Mouse (Mus musculus): ENCODE results near the gene Cfap77. TPM values are rescaled to one million over a fixed set of nuclear protein-coding genes. Genes with fewer than 3 reads are reported as not detected.

The Cfap77 gene
- polyA plus RNA-seq, 2 experiments, result 0.29 to 0.88 TPM

DNA sequence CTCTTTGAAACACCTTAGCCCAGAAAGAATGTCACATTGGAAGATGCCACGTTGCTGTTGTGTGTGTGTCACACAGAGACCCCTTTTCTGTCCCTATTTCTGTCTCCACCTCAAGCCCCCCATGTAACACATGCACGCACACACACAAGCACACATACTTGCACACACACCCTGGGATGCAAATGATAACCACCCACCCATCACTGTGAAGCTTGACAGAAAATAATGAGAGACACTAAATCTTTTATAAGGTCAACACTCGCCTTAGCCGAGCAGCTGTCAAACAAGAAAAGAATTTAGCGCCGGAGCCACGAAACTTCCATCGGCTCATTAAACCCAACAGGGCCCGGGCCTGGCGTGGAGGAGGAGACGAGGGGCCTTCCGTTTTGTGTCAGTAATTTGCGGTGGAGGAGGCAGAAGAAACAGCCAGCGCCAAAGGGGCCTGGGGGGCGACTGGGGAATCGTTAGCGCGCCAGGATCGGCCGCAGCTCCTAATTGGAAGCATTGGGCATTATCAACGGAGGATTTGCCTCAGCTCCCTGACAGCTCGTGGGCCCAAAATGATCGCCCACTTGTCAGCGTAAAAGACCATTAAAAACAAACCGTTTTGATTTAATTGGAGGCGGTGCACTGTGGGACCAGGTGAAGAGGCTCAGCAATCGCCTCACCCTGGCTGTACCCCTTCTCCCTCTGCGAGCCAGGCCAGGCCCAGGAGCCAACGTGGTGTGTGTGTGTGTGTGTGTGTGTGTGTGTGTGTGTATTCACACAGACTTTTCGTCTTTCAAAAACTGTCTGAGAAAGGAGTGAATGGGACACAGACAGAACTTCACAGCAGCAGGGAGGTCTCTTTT, 111.0 kb downstream of the Cfap77 start:
- ATAC-seq (ENCODE audit: low FRiP score, low read depth), result no peak
- H3K4me1 ChIP-seq (ENCODE audit: control insufficient read depth, insufficient read depth, low read length), result peaks cover 7% of the 10 kb centered on the region; the same call in 1 of the 2 replicates
- peak overlapping the region; percentile 11; the same call in 1 of the 2 replicates for H3K4me2 ChIP-seq (replicated peaks; ENCODE audit: low read depth, low read length, severe bottlenecking)
- H3K27ac ChIP-seq (replicated peaks; ENCODE audit: low read depth, low read length), result no peak overlapping the region
- no peak for DNase-seq (ENCODE audit: low spot score)
- H3K9ac ChIP-seq (ENCODE audit: low read depth, low read length, severe bottlenecking), result 0 out of 2 replicates have a peak overlapping the region, but pooled peaks have one; percentile 16
- WGBS, result 14% methylated on average over 30 of the region's 30 CpGs
- no peaks in the 10 kb centered on the region for H3K36me3 ChIP-seq (ENCODE audit: control insufficient read depth, insufficient read depth, low read length)
- H3K9me3 ChIP-seq (ENCODE audit: control insufficient read depth, low read length), result no peaks in the 10 kb centered on the region
- no peaks in the 10 kb centered on the region; the same call in 1 of the 2 replicates for H3K27me3 ChIP-seq (ENCODE audit: control insufficient read depth, insufficient read depth, low read length)
- no peak for TF ChIP-seq POLR2A (IDR thresholded peaks at IDR 0.05; ENCODE audit: borderline replicate concordance, extremely low read depth, insufficient read depth, insufficient read length)
- H3K4me3 ChIP-seq (replicated peaks; ENCODE audit: low read length), result no peak overlapping the region

DNA sequence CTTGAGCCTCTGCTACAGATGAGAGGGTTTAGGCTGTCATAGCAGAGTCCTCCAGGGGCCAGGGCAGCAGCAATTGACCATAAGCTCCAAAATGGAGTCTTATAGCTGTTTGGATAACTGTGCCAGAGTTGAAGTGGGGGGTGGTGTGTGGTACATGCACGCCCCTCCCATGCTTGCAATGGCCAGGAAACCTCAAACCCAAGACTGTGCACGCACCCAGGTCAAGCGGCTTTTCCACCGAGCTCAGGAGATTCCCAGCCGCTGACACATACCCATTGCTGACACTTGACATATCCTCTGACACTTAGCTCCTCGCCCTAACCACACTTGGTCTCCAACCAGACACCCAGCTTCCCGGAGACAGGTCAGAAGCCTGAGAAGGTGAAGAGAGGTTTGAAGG, 115.9 kb downstream of the Cfap77 start:
- DNase-seq (ENCODE audit: low spot score) (no peak), ATAC-seq (ENCODE audit: low FRiP score, low read depth) (no peak)
- H3K36me3 ChIP-seq (ENCODE audit: control insufficient read depth, insufficient read depth, low read length), result no peaks in the 10 kb centered on the region
- H3K9ac ChIP-seq (ENCODE audit: low read depth, low read length, severe bottlenecking), result no peak overlapping the region
- H3K4me1 ChIP-seq (ENCODE audit: control insufficient read depth, insufficient read depth, low read length), result peaks cover 5% of the 10 kb centered on the region; the same call in 1 of the 2 replicates
- H3K27me3 ChIP-seq (ENCODE audit: control insufficient read depth, insufficient read depth, low read length), result no peaks in the 10 kb centered on the region; the same call in 1 of the 2 replicates
- no peaks in the 10 kb centered on the region for H3K9me3 ChIP-seq (ENCODE audit: control insufficient read depth, low read length)
- H3K4me2 ChIP-seq (replicated peaks; ENCODE audit: low read depth, low read length, severe bottlenecking), result no peak overlapping the region
- no peak overlapping the region for H3K4me3 ChIP-seq (replicated peaks; ENCODE audit: low read length)
- no peak for TF ChIP-seq POLR2A (IDR thresholded peaks at IDR 0.05; ENCODE audit: borderline replicate concordance, extremely low read depth, insufficient read depth, insufficient read length)
- no peak overlapping the region for H3K27ac ChIP-seq (replicated peaks; ENCODE audit: low read depth, low read length)
- WGBS, result 66% methylated on average over 7 of the region's 7 CpGs

- H3K27me3 ChIP-seq (ENCODE audit: control insufficient read depth, insufficient read depth, low read length), result peaks cover 7% of the 10 kb centered on the region; the same call in 1 of the 2 replicates
- no peak overlapping the region for H3K9ac ChIP-seq (ENCODE audit: low read depth, low read length, severe bottlenecking)
- H3K27ac ChIP-seq (replicated peaks; ENCODE audit: low read depth, low read length), result no peak overlapping the region
- H3K36me3 ChIP-seq (ENCODE audit: control insufficient read depth, insufficient read depth, low read length), result no peaks in the 10 kb centered on the region
- no peak overlapping the region for H3K4me2 ChIP-seq (replicated peaks; ENCODE audit: low read depth, low read length, severe bottlenecking)
- no peak overlapping the region for H3K4me3 ChIP-seq (replicated peaks; ENCODE audit: low read length)
- DNase-seq (ENCODE audit: low spot score) (no peak), ATAC-seq (ENCODE audit: low FRiP score, low read depth) (no peak)
- 93% methylated on average over 3 of the region's 3 CpGs for WGBS
- H3K4me1 ChIP-seq (ENCODE audit: control insufficient read depth, insufficient read depth, low read length), result no peaks in the 10 kb centered on the region
- TF ChIP-seq POLR2A (IDR thresholded peaks at IDR 0.05; ENCODE audit: borderline replicate concordance, extremely low read depth, insufficient read depth, insufficient read length), result no peak
- H3K9me3 ChIP-seq (ENCODE audit: control insufficient read depth, low read length), result no peaks in the 10 kb centered on the region
Observed at GRCm38 (mm10) chr2:28930571-28930970, 124.3 kb downstream of the Cfap77 start.

- Histone ChIP-seq H3K9ac (ENCODE audit: low read depth, low read length, severe bottlenecking) (no peak overlapping the region), H3K27ac (replicated peaks; ENCODE audit: low read depth, low read length) (no peak overlapping the region), H3K27me3 (ENCODE audit: control insufficient read depth, insufficient read depth, low read length) (peaks cover 25% of the 10 kb centered on the region), H3K4me3 (replicated peaks; ENCODE audit: low read length) (no peak overlapping the region), H3K36me3 (ENCODE audit: control insufficient read depth, insufficient read depth, low read length) (no peaks in the 10 kb centered on the region), H3K9me3 (ENCODE audit: control insufficient read depth, low read length) (no peaks in the 10 kb centered on the region), H3K4me2 (replicated peaks; ENCODE audit: low read depth, low read length, severe bottlenecking) (no peak overlapping the region), H3K4me1 (ENCODE audit: control insufficient read depth, insufficient read depth, low read length) (no peaks in the 10 kb centered on the region)
- WGBS, result 0% methylated on average over 4 of the region's 4 CpGs
- DNase-seq (ENCODE audit: low spot score) (peak; percentile 26), ATAC-seq (ENCODE audit: low FRiP score, low read depth) (no peak)
- TF ChIP-seq POLR2A (IDR thresholded peaks at IDR 0.05; ENCODE audit: borderline replicate concordance, extremely low read depth, insufficient read depth, insufficient read length), result no peak
Observed at GRCm38 (mm10) chr2:28923912-28924311, 131.0 kb downstream of the Cfap77 start.

DNA sequence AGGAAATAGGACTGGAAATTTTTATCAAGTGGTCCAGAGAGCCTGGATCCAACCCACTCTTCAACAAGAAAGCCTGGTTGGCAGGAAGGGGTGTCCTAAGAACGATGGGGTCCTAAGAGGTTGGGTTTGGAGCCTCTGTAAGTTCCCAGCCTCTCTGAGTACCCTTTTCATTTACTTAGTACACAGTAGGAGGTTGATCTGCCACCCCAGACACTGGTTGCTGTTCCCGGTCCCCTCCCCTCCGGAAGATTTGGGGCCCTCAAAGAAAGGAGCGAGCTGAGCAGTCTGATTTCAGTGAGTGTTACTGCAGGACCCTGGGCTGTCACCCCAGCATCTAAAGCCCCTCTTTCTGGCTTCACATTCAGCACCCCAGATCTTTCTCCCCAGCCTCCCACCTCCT, 135.9 kb downstream of the Cfap77 start:
- ATAC-seq (ENCODE audit: low FRiP score, low read depth) (no peak), DNase-seq (ENCODE audit: low spot score) (no peak)
- no peak overlapping the region for H3K4me3 ChIP-seq (replicated peaks; ENCODE audit: low read length)
- H3K27ac ChIP-seq (replicated peaks; ENCODE audit: low read depth, low read length), result no peak overlapping the region
- H3K4me1 ChIP-seq (ENCODE audit: control insufficient read depth, insufficient read depth, low read length), result no peaks in the 10 kb centered on the region
- 0% methylated on average over 4 of the region's 4 CpGs for WGBS
- no peak overlapping the region for H3K9ac ChIP-seq (ENCODE audit: low read depth, low read length, severe bottlenecking)
- no peak overlapping the region for H3K4me2 ChIP-seq (replicated peaks; ENCODE audit: low read depth, low read length, severe bottlenecking)
- H3K27me3 ChIP-seq (ENCODE audit: control insufficient read depth, insufficient read depth, low read length), result peaks cover 74% of the 10 kb centered on the region
- no peaks in the 10 kb centered on the region for H3K36me3 ChIP-seq (ENCODE audit: control insufficient read depth, insufficient read depth, low read length)
- TF ChIP-seq POLR2A (IDR thresholded peaks at IDR 0.05; ENCODE audit: borderline replicate concordance, extremely low read depth, insufficient read depth, insufficient read length), result no peak
- no peaks in the 10 kb centered on the region for H3K9me3 ChIP-seq (ENCODE audit: control insufficient read depth, low read length)
